Mouse (Mus musculus) heart, postnatal 36 days (tissue): ENCODE data around the gene Chrng. TPM values are rescaled to one million over a fixed set of nuclear protein-coding genes. Genes with fewer than 3 reads are reported as not detected.

Source experiments
- DNase-seq, 2 experiments: peaks; one replicate each; pipeline ENCODE4 v3.0.0; 2021 to 2022
- intact Hi-C: fragments of 180-260 bp; cut with DNase I; formaldehyde crosslinking; loops from one replicate; pipeline ENCODE4 v1.15.1; 2025
- total RNA-seq, 2 experiments: library from RNA; stranded (reverse); gene quantifications; 2 replicates each; pipeline ENCODE4 v1.2.3; 2021

Chrng gene
- total RNA-seq, 2 experiments from 2014 or later, result not detected

GRCm38 (mm10) chr1:87252040-87252609 is 47.7 kb downstream of the Chrng start:
- intact Hi-C loops, result no loop called here
- DNase-seq, result no peak

- DNase-seq, result no peak
Measured at GRCm38 (mm10) chr1:87255173-87255572, 50.7 kb downstream of the Chrng start.

GRCm38 (mm10) chr1:87257691-87258090 is 53.2 kb downstream of the Chrng start:
- no peak for DNase-seq
- intact Hi-C loops, result loop anchor here (1.0 kb wide), 1 partner anchor 36 kb away; no protein-coding TSS in a partner anchor

More at GRCm38 (mm10) chr1:87255173-87255572, 50.7 kb downstream of the Chrng start:
- intact Hi-C loops, result no loop called here

GRCm38 (mm10) chr1:87258484-87258883 is 54.0 kb downstream of the Chrng start:
- intact Hi-C loops, result loop anchor here (1.0 kb wide), 1 partner anchor 35 kb away; no protein-coding TSS in a partner anchor
- DNase-seq, result peak in 1 of 2 experiments; percentile 8

GRCm38 (mm10) chr1:87259316-87259715 is 54.9 kb downstream of the Chrng start:
- intact Hi-C loops, result no loop called here
- DNase-seq, result no peak

Other genes with a start within 250 kb of the Chrng start
- gene Alppl2, start 114.7 kb upstream of the Chrng start, total RNA-seq, result not detected
- gene Alpi, start 103.1 kb upstream of the Chrng start, total RNA-seq, result not detected
- not detected for gene Akp3, start 79.7 kb upstream of the Chrng start, total RNA-seq
- gene Ecel1, start 48.1 kb upstream of the Chrng start, total RNA-seq, result not detected
- not detected for gene Prss56, start 21.3 kb upstream of the Chrng start, total RNA-seq
- not detected for gene Chrnd, start 14.1 kb upstream of the Chrng start, total RNA-seq
- gene Eif4e2, start 9.3 kb downstream of the Chrng start, total RNA-seq, result 10 to 100 TPM; 42.9 to 50.8 TPM
- 1 to 10 TPM; 2.5 to 3.7 TPM for gene Efhd1, start 59.7 kb downstream of the Chrng start, total RNA-seq
- gene Gigyf2, start 122.3 kb downstream of the Chrng start, total RNA-seq, result 10 to 100 TPM; 43.3 to 46.4 TPM
- not detected for gene Kcnj13, start 190.1 kb downstream of the Chrng start, total RNA-seq